Comparison of ENCODE assay signal across 9 mouse cellular contexts in genomic region chr9:114815315-114815714, GRCm38 (mm10). TPM values are rescaled to one million over a fixed set of nuclear protein-coding genes. Genes with fewer than 3 reads are reported as not detected.
A peak's percentile ranks its signal among the peaks of the same experiment; 100 is the strongest.
DNase-seq lines count a peak whose midpoint lies in the region; ATAC-seq and TF ChIP-seq lines count a peak whose summit lies in the region.
"Had no signal": no experiment of that assay in that cellular context is flagged by ENCODE, and none has a peak within 500 bp of the region (broad histone marks: within the 10 kb centered on the region; RNA-seq: fewer than 3 reads in every experiment).

No protein-coding gene starts in this region.

- WGBS in liver, embryonic 16.5 days (ENCODE audit: insufficient replicate concordance): 38% methylated on average over 4 of the region's 4 CpGs
- 31% methylated on average over 4 of the region's 4 CpGs for WGBS in spleen, adult 2 months

- no peak overlapping the region for H3K9ac ChIP-seq in liver, embryonic 16.5 days (ENCODE audit: low read depth, low read length)
- H3K9ac ChIP-seq: midbrain, embryonic 12.5 days had no signal

- H3K4me3 ChIP-seq in liver, embryonic 16.5 days (ENCODE audit: low read depth, low read length): no peak overlapping the region
- H3K4me3 ChIP-seq in spleen, adult 2 months (ENCODE audit: extremely low read depth, insufficient read depth, insufficient read length): no peak overlapping the region
- H3K4me3 ChIP-seq: midbrain, embryonic 12.5 days had no signal

- peak; percentile 69; the same call in 1 of the 2 replicates for TF ChIP-seq CTCF in spleen, adult 2 months (IDR thresholded peaks at IDR 0.05; ENCODE audit: extremely low read depth, insufficient read depth, insufficient read length, insufficient replicate concordance)

- no peaks in the 10 kb centered on the region for H3K27me3 ChIP-seq in liver, embryonic 16.5 days (ENCODE audit: control insufficient read depth, insufficient read depth, low read depth, low read length)
- H3K27me3 ChIP-seq in spleen, adult 2 months (ENCODE audit: control insufficient read depth, insufficient read depth, low read length): no peaks in the 10 kb centered on the region
- H3K27me3 ChIP-seq: midbrain, embryonic 12.5 days had no signal

- H3K4me2 ChIP-seq in liver, embryonic 16.5 days (ENCODE audit: low read depth, low read length): no peak overlapping the region
- H3K4me2 ChIP-seq: midbrain, embryonic 12.5 days had no signal

- H3K9me3 ChIP-seq in liver, embryonic 16.5 days (replicated peaks; ENCODE audit: control insufficient read depth, low read length): no peaks in the 10 kb centered on the region
- H3K9me3 ChIP-seq: midbrain, embryonic 12.5 days had no signal

- DNase-seq in gastrocnemius, adult 8-10 months (ENCODE audit: low spot score in 2 of 2): peak; percentile 8 to 12
- DNase-seq in gastrocnemius, postnatal 25 days: no peak
- peak; percentile 70 to 75 for DNase-seq in B cell, adult 2 months
- peak; percentile 48 for DNase-seq in adrenal gland, adult 2 months
- peak; percentile 41 for DNase-seq in forelimb bud, embryonic 11.5 days (ENCODE audit: low read depth, low spot score)
- DNase-seq in spleen, adult 2 months (ENCODE audit: low read depth in 1 of 2, low spot score in 2 of 2): peak; percentile 44 to 49
- DNase-seq in ovary, adult 18-20 months (ENCODE audit: low spot score): no peak

- peak overlapping the region; percentile 58 for H3K27ac ChIP-seq in liver, embryonic 16.5 days (ENCODE audit: low read length)
- H3K27ac ChIP-seq in spleen, adult 2 months (ENCODE audit: insufficient read depth, low read length): no peak overlapping the region
- H3K27ac ChIP-seq: midbrain, embryonic 12.5 days had no signal

- H3K36me3 ChIP-seq in liver, embryonic 16.5 days (ENCODE audit: control insufficient read depth, insufficient read depth): no peaks in the 10 kb centered on the region; the same call in 1 of the 2 replicates
- no peaks in the 10 kb centered on the region for H3K36me3 ChIP-seq in spleen, adult 2 months (ENCODE audit: control insufficient read depth, insufficient read depth, low read length)
- H3K36me3 ChIP-seq: midbrain, embryonic 12.5 days had no signal

- peak; percentile 65 for ATAC-seq in liver, embryonic 16.5 days (ENCODE audit: low read depth)

- TF ChIP-seq POLR2A in spleen, adult 2 months (IDR thresholded peaks at IDR 0.05; ENCODE audit: low read depth, low read length): no peak

- H3K4me1 ChIP-seq in liver, embryonic 16.5 days (ENCODE audit: control insufficient read depth, low read depth, low read length): peaks cover 12% of the 10 kb centered on the region
- H3K4me1 ChIP-seq in spleen, adult 2 months (ENCODE audit: control insufficient read depth, insufficient read depth, insufficient read length): peaks cover 14% of the 10 kb centered on the region; the same call in 1 of the 2 replicates
- H3K4me1 ChIP-seq: midbrain, embryonic 12.5 days had no signal

RNA-seq across cellular contexts. Expression of gene Cmtm8, which starts 28.6 kb away (rescaled TPM):
- total RNA-seq in gastrocnemius, adult 8-10 months (2022): 1 to 10 TPM; 1.2 to 1.6 (median 1.4) TPM
- total RNA-seq in gastrocnemius, postnatal 25 days (2021): 1 to 10 TPM; 1.9 to 2.2 TPM
- 1 to 10 TPM; 4.9 to 7.3 TPM for total RNA-seq in adrenal gland, adult 2 months (2021)
- 23.2 and 32.4 TPM in 2 replicates for polyA plus RNA-seq in adrenal gland, adult 2 months (2012; rRNA removed)
- 57.6 and 62.3 TPM in 2 replicates for polyA plus RNA-seq in liver, embryonic 16.5 days (2015; fragmentation: Nextera tagmentation; extraction: Ambion mirVana)
- polyA plus RNA-seq in spleen, adult 2 months (2012; rRNA removed): 5.8 and 7.9 TPM in 2 replicates

RNA-seq across cellular contexts. Expression of gene Cmtm7, which starts 33.7 kb away (rescaled TPM):
- total RNA-seq in gastrocnemius, adult 8-10 months (2022): 1 to 10 TPM; 4.6 to 6.3 (median 5.3) TPM
- 1 to 10 TPM; 4.2 to 5.8 TPM for total RNA-seq in gastrocnemius, postnatal 25 days (2021)
- total RNA-seq in adrenal gland, adult 2 months (2021): 10 to 100 TPM; 27.8 to 41.3 TPM
- 187 and 230 TPM in 2 replicates for polyA plus RNA-seq in adrenal gland, adult 2 months (2012; rRNA removed)
- 48.4 and 50.5 TPM in 2 replicates for polyA plus RNA-seq in liver, embryonic 16.5 days (2015; fragmentation: Nextera tagmentation; extraction: Ambion mirVana)
- 237 and 317 TPM in 2 replicates for polyA plus RNA-seq in spleen, adult 2 months (2012; rRNA removed)

Comparison
In these comparisons a context has a peak if more than half of its experiments do, and no peak if none do; other contexts are left out.
1. DNase-seq: peak in gastrocnemius, adult 8-10 months (2 of 2), B cell, adult 2 months (2 of 2), adrenal gland, adult 2 months (single experiment), forelimb bud, embryonic 11.5 days (single experiment) and spleen, adult 2 months (2 of 2); none in gastrocnemius, postnatal 25 days (single experiment) and ovary, adult 18-20 months (single experiment).